Mouse (Mus musculus) adrenal gland, adult 8-10 months (tissue): ENCODE measurements around the gene Madcam1. TPM values are rescaled to one million over a fixed set of nuclear protein-coding genes. Genes with fewer than 3 reads are reported as not detected.
"Not testable (repeated sequence)": the region's sequence is repeated elsewhere in the genome, so short reads cannot be mapped to it uniquely, and the experiment has no call there.

Experiments
- DNase-seq: peaks from one replicate; pipeline ENCODE4 v3.0.0; 2022
- total RNA-seq, 4 experiments: library from RNA; stranded (reverse); gene quantifications; 2 replicates each; pipeline ENCODE4 v1.2.4; 2022

Madcam1 gene
- total RNA-seq, 4 experiments from 2014 or later, result not detected

GRCm38 (mm10) chr10:79691986-79692548 lies 27.7 kb downstream of the Madcam1 start:
- no peak for DNase-seq

DNA sequence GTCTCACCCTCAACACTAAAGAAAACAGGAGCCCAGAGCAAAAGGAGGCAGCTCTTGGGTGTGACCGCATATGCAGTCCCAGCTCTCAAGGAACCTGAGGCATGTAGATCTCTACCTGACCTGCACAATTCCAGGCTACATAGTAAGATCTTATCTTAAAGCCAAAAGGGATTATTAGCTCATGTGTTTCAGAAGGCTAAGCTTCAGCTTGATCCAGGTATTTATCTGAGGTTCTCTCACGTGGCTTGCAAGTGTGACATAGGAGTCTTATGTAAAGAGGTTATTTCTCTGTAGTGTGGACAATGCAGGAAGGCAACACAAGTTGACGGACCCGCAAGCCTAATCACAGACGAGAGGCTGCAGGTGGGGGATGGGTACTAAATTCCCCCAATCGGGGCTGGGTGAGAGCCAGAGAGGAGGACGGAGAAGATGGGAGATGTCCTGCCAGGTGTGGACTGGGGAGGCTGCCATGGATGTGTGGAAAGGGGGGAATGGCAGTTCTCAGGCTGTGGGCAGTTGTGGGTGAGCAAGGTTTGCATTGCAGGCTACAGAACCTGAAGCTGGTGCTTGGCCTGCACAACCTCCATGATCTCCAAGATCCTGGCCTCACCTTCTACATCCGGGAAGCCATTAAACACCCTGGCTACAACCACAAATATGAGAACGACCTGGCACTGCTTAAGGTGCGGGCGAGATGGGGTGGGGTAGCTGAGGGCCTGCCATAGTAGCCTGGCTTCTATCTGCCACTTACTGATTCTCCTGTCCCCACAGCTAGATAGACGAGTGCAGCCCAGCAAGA lies 29.4 kb downstream of the Madcam1 start:
- no peak for DNase-seq

- no peak for DNase-seq
Measured at GRCm38 (mm10) chr10:79694379-79694655, 30.0 kb downstream of the Madcam1 start.

DNA sequence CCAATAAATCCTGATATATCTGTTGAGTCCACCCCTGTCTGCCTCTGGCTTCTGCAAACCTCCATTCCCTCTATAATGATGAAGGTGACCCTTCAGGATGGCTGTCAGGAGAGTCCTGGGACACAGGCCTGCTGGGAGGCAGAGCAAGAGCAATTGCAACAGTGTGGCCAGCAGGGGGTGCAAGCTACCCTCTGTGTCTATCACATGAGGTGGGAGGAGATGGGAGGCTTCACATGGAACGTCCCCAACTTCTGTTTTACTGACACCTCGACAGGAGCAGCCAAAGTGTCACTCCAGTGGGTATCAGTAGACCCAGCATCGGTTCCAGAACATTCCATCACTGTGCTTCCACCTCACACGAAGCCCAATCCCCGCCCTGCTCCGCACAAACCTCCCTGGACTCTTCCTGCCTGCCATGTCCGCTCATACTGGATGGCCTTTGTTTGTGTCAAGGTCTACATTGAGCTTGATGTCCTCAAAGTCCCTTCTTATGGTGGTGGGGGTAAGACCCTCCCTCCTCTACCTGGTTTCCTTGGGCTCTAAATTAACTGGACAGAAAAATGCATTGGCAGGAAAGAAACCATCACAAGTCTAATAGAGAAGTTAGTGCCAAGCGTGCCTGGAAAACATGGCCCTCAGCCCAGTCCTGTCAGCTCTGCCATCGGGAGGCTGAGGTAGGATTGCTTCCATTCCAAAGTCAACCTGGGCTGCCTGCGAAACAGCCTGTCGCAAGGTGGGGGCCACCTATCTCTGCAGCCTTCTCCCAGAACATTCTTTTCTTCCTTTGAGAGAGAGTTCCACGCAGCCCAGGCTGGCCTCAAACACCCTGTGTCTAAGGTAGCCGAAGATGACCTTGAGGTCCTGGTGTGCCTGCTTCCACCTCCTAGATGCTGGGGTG lies 31.1 kb downstream of the Madcam1 start:
- no peak for DNase-seq

DNA sequence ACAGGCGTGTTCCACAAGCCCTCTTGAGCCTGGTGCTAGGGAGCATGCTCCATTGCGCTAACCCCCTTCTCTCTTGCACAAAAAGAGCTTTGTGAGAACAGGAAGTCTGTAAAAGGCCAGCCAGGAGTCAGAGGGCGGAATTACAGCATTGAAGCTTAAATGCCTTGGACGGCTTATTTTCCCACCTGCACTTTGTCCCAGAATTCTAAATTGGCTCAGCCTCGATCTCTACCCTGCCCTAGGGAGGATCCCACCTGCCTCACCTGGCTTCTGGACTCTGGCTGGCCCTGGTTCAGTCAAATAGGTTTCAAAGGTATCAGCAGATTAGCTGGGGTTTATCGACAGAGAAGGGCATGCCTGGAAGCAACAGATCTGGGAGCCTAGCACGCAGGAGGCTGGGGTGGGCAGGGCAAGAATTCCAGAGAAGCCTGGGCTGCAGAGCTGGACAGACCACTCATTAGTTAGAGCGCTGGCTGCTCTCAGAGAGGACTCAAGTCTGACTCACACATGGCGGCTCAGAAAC lies 31.8 kb downstream of the Madcam1 start:
- DNase-seq, result no peak

DNA sequence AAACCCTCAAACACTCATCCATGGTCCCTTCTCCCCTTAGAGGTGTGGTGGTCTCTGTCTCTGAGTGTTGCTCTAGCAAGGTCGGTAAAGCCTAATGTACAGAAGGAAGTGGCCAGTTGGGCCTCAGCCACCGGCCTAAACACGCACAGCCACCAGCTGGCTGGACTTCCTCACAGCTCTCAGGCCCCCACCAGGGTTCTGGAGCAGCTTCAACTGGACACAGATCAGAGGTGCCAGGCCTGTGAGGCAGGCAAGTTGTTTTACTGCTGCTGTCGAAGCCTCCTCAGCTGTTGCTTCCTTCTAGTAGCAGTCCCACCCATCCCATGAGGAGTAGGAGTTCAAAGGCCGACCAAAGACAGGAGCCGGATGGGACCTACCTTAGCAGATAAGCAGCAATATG lies 33.6 kb downstream of the Madcam1 start:
- no peak for DNase-seq

DNA sequence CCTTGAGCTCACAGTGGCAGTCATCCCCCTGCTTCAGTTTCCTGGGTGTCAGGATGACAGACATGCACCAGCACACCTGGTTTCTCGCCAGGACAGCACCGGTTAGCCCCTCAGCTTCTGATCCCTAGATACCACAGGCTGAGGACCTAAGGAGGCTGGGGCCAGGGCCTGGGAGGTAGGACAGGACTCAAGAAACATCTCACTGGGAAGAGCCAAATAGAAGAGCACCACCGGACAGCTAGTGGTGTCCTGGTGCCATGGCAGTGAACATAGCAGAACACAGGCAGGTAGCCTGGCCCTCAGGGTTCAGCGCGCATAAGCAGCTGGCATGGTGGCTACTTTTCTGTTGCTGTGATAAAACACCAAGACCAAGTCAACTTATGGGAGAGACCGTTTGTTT lies 34.1 kb downstream of the Madcam1 start:
- no peak for DNase-seq

- DNase-seq, result no peak
Measured at GRCm38 (mm10) chr10:79700676-79701075, 36.3 kb downstream of the Madcam1 start.

DNA sequence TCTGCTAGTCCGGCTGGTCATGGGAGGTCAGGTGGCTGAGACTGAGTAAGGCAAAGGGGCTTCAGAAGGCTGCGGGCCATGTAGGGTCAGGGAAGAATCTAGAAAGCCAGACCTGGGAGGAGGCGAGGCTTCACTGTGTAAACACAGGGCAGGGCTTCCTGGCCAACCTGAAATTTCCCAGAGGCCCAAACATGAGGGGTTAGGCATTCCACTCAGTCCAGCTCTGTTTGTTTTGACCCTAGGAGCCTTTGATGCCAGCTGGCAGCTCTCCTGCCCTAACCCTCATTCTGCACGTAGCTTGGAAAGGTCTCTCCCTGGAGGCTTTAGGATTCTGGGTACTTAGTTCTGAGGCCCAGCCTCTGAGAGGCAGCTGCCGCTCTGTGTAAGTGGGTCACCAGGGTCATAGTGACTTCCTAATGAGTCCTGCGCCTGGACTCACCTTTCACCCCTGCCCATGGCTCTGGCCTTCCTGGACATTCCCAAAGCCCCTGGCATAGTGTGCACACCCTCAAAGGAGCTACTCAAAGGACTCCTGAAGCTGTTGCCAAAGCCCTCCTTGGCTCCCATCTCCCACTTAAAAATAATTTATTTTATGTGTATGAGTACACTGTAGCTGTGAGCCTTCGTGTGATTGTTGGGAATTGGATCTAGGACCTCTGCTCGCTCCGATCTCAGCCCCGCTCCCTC lies 37.2 kb downstream of the Madcam1 start:
- DNase-seq, result no peak

DNA sequence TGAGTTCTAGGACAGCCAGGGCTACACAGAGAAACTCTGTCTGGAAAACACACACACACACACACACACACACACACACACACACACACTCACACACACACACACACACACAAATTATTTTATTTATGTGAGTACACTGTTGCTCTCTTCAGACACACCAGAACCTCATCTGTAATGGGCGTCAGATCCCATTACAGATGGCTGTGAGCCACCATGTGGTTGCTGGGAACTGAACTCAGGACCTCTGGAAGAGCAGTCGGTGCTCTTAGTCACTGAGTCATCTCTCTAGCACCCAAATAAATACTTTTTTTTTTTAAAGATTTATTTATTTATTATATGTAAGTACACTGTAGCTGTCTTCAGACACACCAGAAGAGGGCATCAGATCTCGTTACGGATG lies 38.6 kb downstream of the Madcam1 start:
- not testable (repeated sequence) for DNase-seq

GRCm38 (mm10) chr10:79703541-79703940 lies 39.2 kb downstream of the Madcam1 start:
- DNase-seq, result no peak

GRCm38 (mm10) chr10:79704065-79704969 lies 40.0 kb downstream of the Madcam1 start, which contains the start of gene Bsg:
TSS of gene Bsg (plus strand) at chr10:79704491.
- peak; percentile 98 for DNase-seq

DNA sequence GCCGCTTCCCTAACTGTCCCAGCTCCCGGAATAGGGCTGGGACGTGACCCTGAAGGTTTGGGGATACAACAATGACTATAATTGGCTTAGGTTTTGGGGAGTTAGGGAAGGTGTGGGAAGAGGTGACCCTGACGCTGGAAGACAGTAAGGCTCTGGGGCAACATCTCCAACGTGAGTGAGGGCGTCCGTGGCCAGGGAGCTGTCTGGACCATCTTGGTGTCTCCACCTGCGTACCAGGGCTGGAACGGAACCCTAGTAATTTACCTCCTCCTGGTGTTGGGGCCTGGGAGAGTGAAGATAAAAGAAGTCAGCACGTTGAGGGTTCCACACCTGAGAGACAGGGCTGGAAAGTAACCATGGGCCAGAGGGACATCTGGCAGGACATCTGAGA lies 40.6 kb downstream of the Madcam1 start:
- DNase-seq, result no peak

- DNase-seq, result no peak
Measured at GRCm38 (mm10) chr10:79705951-79706350, 41.6 kb downstream of the Madcam1 start.

DNA sequence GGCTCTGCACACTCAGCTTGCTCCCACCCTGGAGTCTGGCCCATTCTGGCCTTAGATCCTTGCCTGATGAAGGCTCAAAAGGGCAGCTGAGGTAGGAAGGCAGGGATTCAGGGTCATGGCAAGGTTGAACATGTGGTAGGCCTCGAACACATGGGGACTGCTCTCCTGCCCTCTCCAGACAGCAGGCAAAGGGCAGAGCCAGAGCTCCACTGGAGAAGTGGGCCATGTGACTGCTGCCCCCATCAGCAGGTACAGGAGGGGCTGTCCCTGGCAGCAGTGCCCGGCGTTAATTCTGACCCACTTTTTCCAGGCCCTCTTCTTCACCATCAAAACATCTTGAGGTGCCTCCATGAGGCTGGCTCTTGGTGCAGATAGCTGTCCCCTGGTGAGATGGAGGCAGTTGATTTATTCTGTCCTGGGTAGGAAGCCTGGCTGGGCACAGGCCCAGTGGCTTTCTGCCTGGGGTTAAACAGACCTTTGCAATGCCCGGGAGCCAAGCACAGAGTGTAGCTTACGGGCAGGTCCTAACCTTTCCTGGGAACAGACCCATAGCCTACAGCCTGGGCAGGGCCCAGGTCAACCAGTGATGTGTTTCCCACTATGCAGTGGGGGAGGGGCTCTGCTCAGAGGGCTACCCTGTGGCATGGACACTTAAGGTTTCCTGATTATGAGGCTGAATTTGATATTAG lies 42.2 kb downstream of the Madcam1 start:
- no peak for DNase-seq

- no peak for DNase-seq
Measured at GRCm38 (mm10) chr10:79707162-79707561, 42.8 kb downstream of the Madcam1 start.

DNA sequence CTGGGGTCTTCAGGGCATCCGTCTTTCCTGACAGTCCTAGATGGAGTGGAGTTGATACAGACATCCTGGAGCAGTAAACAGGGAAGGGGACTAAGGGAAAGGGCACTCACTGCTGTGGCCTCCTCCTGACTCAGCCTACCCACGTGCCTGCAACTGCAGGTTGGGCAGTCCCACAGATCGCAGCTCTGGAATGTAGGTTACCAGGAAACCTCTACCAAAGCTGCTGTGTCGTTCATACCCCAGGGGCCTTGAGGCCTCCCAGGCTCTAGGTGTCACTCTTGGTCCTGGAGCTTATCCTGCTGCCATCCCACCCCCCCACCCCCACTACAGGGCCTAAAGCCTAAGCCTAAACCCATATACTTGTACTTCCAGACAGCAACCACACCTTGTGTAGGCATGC lies 43.4 kb downstream of the Madcam1 start:
- no peak for DNase-seq

- no peak for DNase-seq
Measured at GRCm38 (mm10) chr10:79708668-79709067, 44.3 kb downstream of the Madcam1 start.

GRCm38 (mm10) chr10:79709307-79709706 lies 44.9 kb downstream of the Madcam1 start:
- DNase-seq, result no peak

DNA sequence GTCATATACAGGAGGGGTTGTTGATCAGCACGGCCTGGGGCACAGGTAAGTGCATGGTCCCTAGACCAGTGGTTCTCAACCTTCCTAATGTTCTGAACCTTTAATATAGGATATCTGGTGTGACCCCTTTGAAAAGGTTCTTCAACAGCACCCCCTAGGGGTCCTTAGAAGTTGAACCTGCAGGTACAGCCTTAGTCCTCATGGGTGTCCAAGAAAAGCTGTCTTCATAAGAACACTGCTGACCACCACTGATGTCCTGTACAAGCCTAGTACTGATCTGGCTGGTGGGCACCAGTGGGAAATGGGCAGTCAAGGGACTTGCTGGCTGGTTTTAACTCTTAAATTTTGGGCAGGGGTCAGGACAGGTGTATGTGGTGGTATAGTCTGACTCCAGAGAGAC lies 47.7 kb downstream of the Madcam1 start:
- DNase-seq, result no peak
